Comparison of ENCODE assay signal across 10 mouse cellular contexts in the genomic region with DNA sequence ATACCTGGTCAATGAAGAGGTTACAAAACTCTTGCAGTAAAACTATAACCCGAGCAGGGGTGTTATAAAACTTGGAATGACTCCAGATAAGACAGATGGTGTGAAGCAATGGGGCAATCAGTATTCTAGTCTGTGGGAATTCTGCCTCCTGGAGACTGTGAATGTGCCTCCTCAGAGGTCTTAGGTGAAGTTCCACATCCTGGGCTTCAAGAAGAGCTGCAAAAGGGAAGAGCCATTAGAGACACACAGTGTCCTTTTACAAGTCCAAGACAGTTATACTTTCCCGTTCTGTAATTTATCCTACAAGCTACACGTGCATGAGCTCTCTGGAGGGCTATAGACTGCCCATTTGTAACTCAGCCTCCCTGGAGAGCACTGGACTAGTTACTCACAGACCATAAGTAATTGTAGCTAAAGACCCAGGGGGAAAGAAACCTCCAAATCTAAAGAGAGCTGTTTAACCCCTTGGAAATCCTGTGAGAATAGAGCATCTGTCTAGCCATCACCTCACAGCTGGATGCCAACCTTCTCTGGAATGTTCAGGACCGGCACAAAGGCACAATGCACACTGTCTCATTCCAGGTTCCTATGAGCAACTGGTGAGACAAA. TPM values are rescaled to one million over a fixed set of nuclear protein-coding genes. Genes with fewer than 3 reads are reported as not detected.
DNase-seq lines count a peak whose midpoint lies in the region; ATAC-seq and TF ChIP-seq lines count a peak whose summit lies in the region.
"Had no signal": no experiment of that assay in that cellular context is flagged by ENCODE, and none has a peak within 500 bp of the region (broad histone marks: within the 10 kb centered on the region; RNA-seq: fewer than 3 reads in every experiment).

No protein-coding gene starts in this region.

- no peaks in the 10 kb centered on the region for H3K9me3 ChIP-seq in limb, embryonic 11.5 days (ENCODE audit: control insufficient read depth, low read length)
- H3K9me3 ChIP-seq in limb, embryonic 10.5 days (replicated peaks): no peaks in the 10 kb centered on the region
- H3K9me3 ChIP-seq in liver, postnatal 0 days (ENCODE audit: low read length): no peaks in the 10 kb centered on the region
- H3K9me3 ChIP-seq: limb, embryonic 15.5 days had no signal

- no peak overlapping the region for H3K4me2 ChIP-seq in limb, embryonic 11.5 days (ENCODE audit: low read depth, severe bottlenecking)
- H3K4me2 ChIP-seq in liver, postnatal 0 days (ENCODE audit: low read depth, low read length): 0 out of 2 replicates have a peak overlapping the region, but pooled peaks have one; percentile 10
- H3K4me2 ChIP-seq: limb, embryonic 15.5 days had no signal

- H3K4me3 ChIP-seq in limb, embryonic 11.5 days (ENCODE audit: low read depth, low read length): no peak overlapping the region
- no peak overlapping the region for H3K4me3 ChIP-seq in limb, embryonic 10.5 days
- H3K4me3 ChIP-seq in liver, postnatal 0 days (ENCODE audit: low read depth, low read length): no peak overlapping the region
- H3K4me3 ChIP-seq: limb, embryonic 15.5 days had no signal

- TF ChIP-seq EP300 in liver, postnatal 0 days (IDR thresholded peaks at IDR 0.05; ENCODE audit: low read depth): no peak

- TF ChIP-seq CTCF in liver, postnatal 0 days (IDR thresholded peaks at IDR 0.05; ENCODE audit: low read depth): no peak

- H3K27ac ChIP-seq in limb, embryonic 11.5 days (replicated peaks; ENCODE audit: low read depth, low read length): no peak overlapping the region
- no peak overlapping the region for H3K27ac ChIP-seq in limb, embryonic 10.5 days
- H3K27ac ChIP-seq in liver, postnatal 0 days (ENCODE audit: low read depth): peak overlapping the region; percentile 31; the same call in 1 of the 2 replicates
- H3K27ac ChIP-seq: limb, embryonic 15.5 days had no signal

- WGBS in limb, embryonic 11.5 days: 25% methylated on average over 4 of the region's 4 CpGs
- WGBS in limb, embryonic 10.5 days: 38% methylated on average over 4 of the region's 4 CpGs
- 41% methylated on average over 4 of the region's 4 CpGs for WGBS in liver, postnatal 0 days (ENCODE audit: insufficient replicate concordance)

- no peak overlapping the region for H3K9ac ChIP-seq in limb, embryonic 11.5 days (ENCODE audit: low read length)
- no peak overlapping the region for H3K9ac ChIP-seq in liver, postnatal 0 days (replicated peaks)
- H3K9ac ChIP-seq: limb, embryonic 15.5 days had no signal

- DNase-seq in limb, embryonic 11.5 days (ENCODE audit: low spot score): no peak
- DNase-seq in limb, embryonic 10.5 days (ENCODE audit: low spot score): no peak
- peak; percentile 36 for DNase-seq in brain, adult 2 months (ENCODE audit: low read depth, low spot score)
- DNase-seq in embryo, embryonic 10.5 days (ENCODE audit: low spot score): peak; percentile 73
- no peak for DNase-seq in liver, postnatal 0 days
- no peak for DNase-seq in layer of hippocampus, adult 8-10 months (ENCODE audit: low spot score in 2 of 2)
- DNase-seq in layer of hippocampus, adult 9-11 months: no peak
- DNase-seq in adrenal gland, postnatal 36 days: no peak

- H3K36me3 ChIP-seq in limb, embryonic 11.5 days (ENCODE audit: control insufficient read depth, insufficient read depth, low read length): no peaks in the 10 kb centered on the region
- H3K36me3 ChIP-seq in limb, embryonic 10.5 days: no peaks in the 10 kb centered on the region
- no peaks in the 10 kb centered on the region for H3K36me3 ChIP-seq in liver, postnatal 0 days (replicated peaks; ENCODE audit: insufficient read depth, low read length)
- H3K36me3 ChIP-seq: limb, embryonic 15.5 days had no signal

- ATAC-seq in limb, embryonic 11.5 days (ENCODE audit: insufficient number of reproducible peaks, low FRiP score, low TSS enrichment, low read depth): 0 out of 2 replicates have a peak, but pooled peaks have one; percentile 23
- peak; percentile 59 for ATAC-seq in liver, postnatal 0 days

- H3K27me3 ChIP-seq in limb, embryonic 11.5 days (ENCODE audit: control insufficient read depth, insufficient read depth, low read length): no peaks in the 10 kb centered on the region
- no peaks in the 10 kb centered on the region for H3K27me3 ChIP-seq in limb, embryonic 10.5 days (ENCODE audit: low read depth, poor library complexity, severe bottlenecking)
- H3K27me3 ChIP-seq in liver, postnatal 0 days (ENCODE audit: insufficient read depth, low read length): no peaks in the 10 kb centered on the region
- H3K27me3 ChIP-seq: limb, embryonic 15.5 days had no signal

- 0 out of 2 replicates have a peak, but pooled peaks cover 3% of the 10 kb centered on the region for H3K4me1 ChIP-seq in limb, embryonic 11.5 days (ENCODE audit: control insufficient read depth, insufficient read depth, low read length)
- peaks cover 21% of the 10 kb centered on the region for H3K4me1 ChIP-seq in limb, embryonic 10.5 days
- peaks cover 5% of the 10 kb centered on the region for H3K4me1 ChIP-seq in liver, postnatal 0 days (ENCODE audit: insufficient read depth)

RNA-seq across cellular contexts. Expression of gene Dnah11, which starts 11.9 kb away (rescaled TPM):
- polyA plus RNA-seq in limb, embryonic 11.5 days (2014; fragmentation: Nextera tagmentation; extraction: Ambion mirVana): 0.19 and 0.24 TPM in 2 replicates
- polyA plus RNA-seq in limb, embryonic 10.5 days (2016; fragmentation: Nextera tagmentation; extraction: Ambion mirVana): 0.01 and 0.04 TPM in 2 replicates
- polyA plus RNA-seq in liver, postnatal 0 days (2015; fragmentation: Nextera tagmentation; extraction: Ambion mirVana): 0.04 and 0.06 TPM in 2 replicates
- total RNA-seq in layer of hippocampus, adult 8-10 months (2022): 1 to 10 TPM in 3 of 4 experiments, under 1 TPM in 1; 0.81 to 1.8 (median 1.4) TPM
- total RNA-seq in adrenal gland, postnatal 36 days (2021): under 1 TPM; 0.03 to 0.07 TPM
- total RNA-seq: heart, postnatal 36 days had no signal

Comparison
In these comparisons a context has a peak if more than half of its experiments do, and no peak if none do; other contexts are left out.
1. DNase-seq: peak in brain, adult 2 months (single experiment) and embryo, embryonic 10.5 days (single experiment); none in limb, embryonic 11.5 days (single experiment), limb, embryonic 10.5 days (single experiment), liver, postnatal 0 days (single experiment), layer of hippocampus, adult 8-10 months (0 of 2), layer of hippocampus, adult 9-11 months (single experiment) and adrenal gland, postnatal 36 days (0 of 2).